16 mouse cellular contexts compared by ENCODE assay signal in the genomic region with DNA sequence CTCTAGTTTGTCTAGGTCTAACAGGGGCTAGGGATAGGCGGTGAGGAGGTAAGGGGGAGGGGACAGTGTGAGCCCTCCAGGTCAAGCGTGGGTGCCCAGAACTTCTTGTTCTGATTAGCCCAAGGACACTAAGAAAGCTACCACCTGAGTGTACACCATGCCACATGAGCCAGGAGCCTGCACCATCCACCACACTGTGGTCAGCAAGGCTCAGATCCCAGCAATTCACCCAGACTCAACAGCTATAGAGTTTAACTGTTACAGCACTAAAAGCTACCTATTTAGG. TPM values are rescaled to one million over a fixed set of nuclear protein-coding genes. Genes with fewer than 3 reads are reported as not detected.
DNase-seq lines count a peak whose midpoint lies in the region; ATAC-seq and TF ChIP-seq lines count a peak whose summit lies in the region.
"Had no signal": no experiment of that assay in that cellular context is flagged by ENCODE, and none has a peak within 500 bp of the region (broad histone marks: within the 10 kb centered on the region; RNA-seq: fewer than 3 reads in every experiment).

No protein-coding gene starts in this region.

- H3K36me3 ChIP-seq in erythroblast, embryonic 14.5 days (ENCODE audit: control insufficient read depth) = no peaks in the 10 kb centered on the region
- no peaks in the 10 kb centered on the region for H3K36me3 ChIP-seq in heart, postnatal 0 days (replicated peaks; ENCODE audit: control insufficient read depth, insufficient read depth, low read length)
- H3K36me3 ChIP-seq in liver, embryonic 14.5 days (replicated peaks; ENCODE audit: control insufficient read depth, insufficient read depth, low read depth) = no peaks in the 10 kb centered on the region
- no peaks in the 10 kb centered on the region for H3K36me3 ChIP-seq in kidney, adult 2 months (ENCODE audit: control insufficient read depth, insufficient read depth, low read length)
- H3K36me3 ChIP-seq: midbrain, embryonic 10.5 days had no signal

- H3K9ac ChIP-seq in heart, postnatal 0 days (replicated peaks; ENCODE audit: low read depth, low read length) = no peak overlapping the region
- no peak overlapping the region for H3K9ac ChIP-seq in liver, embryonic 14.5 days (replicated peaks)
- H3K9ac ChIP-seq: hindbrain, embryonic 14.5 days had no signal

- no peak for TF ChIP-seq CTCF in heart, postnatal 0 days (IDR thresholded peaks at IDR 0.05; ENCODE audit: low read depth)
- no peak for TF ChIP-seq CTCF in liver, embryonic 14.5 days (IDR thresholded peaks at IDR 0.05; ENCODE audit: low read depth)
- no peak for TF ChIP-seq CTCF in kidney, adult 2 months (conservative IDR thresholded peaks at IDR 0.05; ENCODE audit: insufficient read depth, insufficient read length, low read depth, low read length)

- H3K9me3 ChIP-seq in erythroblast, embryonic 14.5 days (ENCODE audit: control insufficient read depth, low read length) = no peaks in the 10 kb centered on the region
- H3K9me3 ChIP-seq in heart, postnatal 0 days (replicated peaks; ENCODE audit: control insufficient read depth, low read length) = no peaks in the 10 kb centered on the region
- no peaks in the 10 kb centered on the region for H3K9me3 ChIP-seq in liver, embryonic 14.5 days (ENCODE audit: control insufficient read depth, low read length)
- H3K9me3 ChIP-seq: midbrain, embryonic 10.5 days had no signal

- no peak for TF ChIP-seq EP300 in heart, postnatal 0 days (IDR thresholded peaks at IDR 0.05; ENCODE audit: low read depth)
- no peak for TF ChIP-seq EP300 in liver, embryonic 14.5 days (IDR thresholded peaks at IDR 0.05; ENCODE audit: low read depth)

- H3K4me2 ChIP-seq in heart, postnatal 0 days (ENCODE audit: low read depth, low read length) = peak overlapping the region; percentile 39
- H3K4me2 ChIP-seq in liver, embryonic 14.5 days (ENCODE audit: low read depth) = peak overlapping the region; percentile 50
- H3K4me2 ChIP-seq: hindbrain, embryonic 14.5 days had no signal

- ATAC-seq in erythroblast, adult 5-6 weeks (replicated peaks; ENCODE audit: low FRiP score, poor library complexity, severe bottlenecking) = no peak
- no peak for ATAC-seq in heart, postnatal 0 days (ENCODE audit: insufficient read depth, low read depth)
- no peak for ATAC-seq in liver, embryonic 14.5 days (ENCODE audit: insufficient read depth)
- ATAC-seq: forebrain, embryonic 16.5 days had no signal

- H3K27me3 ChIP-seq in erythroblast, embryonic 14.5 days (ENCODE audit: control insufficient read depth) = peaks cover 9% of the 10 kb centered on the region
- no peaks in the 10 kb centered on the region for H3K27me3 ChIP-seq in heart, postnatal 0 days (ENCODE audit: control insufficient read depth, insufficient read depth, low read length)
- H3K27me3 ChIP-seq in liver, embryonic 14.5 days (ENCODE audit: control insufficient read depth, insufficient read depth, low read length) = no peaks in the 10 kb centered on the region
- no peaks in the 10 kb centered on the region for H3K27me3 ChIP-seq in kidney, adult 2 months (replicated peaks; ENCODE audit: control insufficient read depth, insufficient read depth, low read length)
- H3K27me3 ChIP-seq: Patski had no signal

- peak overlapping the region; percentile 15 for H3K4me3 ChIP-seq in erythroblast, embryonic 14.5 days (replicated peaks)
- H3K4me3 ChIP-seq in heart, postnatal 0 days (ENCODE audit: low read depth, low read length) = peak overlapping the region; percentile 8; the same call in 1 of the 2 replicates
- H3K4me3 ChIP-seq in liver, embryonic 14.5 days (ENCODE audit: insufficient read depth in 1 of 2, low read depth in 2 of 2, low read length in 2 of 2) = no peak overlapping the region
- no peak overlapping the region for H3K4me3 ChIP-seq in kidney, adult 2 months (ENCODE audit: insufficient read depth, low read depth, low read length)
- H3K4me3 ChIP-seq: midbrain, embryonic 10.5 days had no signal

- no peak for DNase-seq in heart, postnatal 0 days (ENCODE audit: low spot score)
- DNase-seq in heart, adult 9 months (ENCODE audit: low spot score in 2 of 2) = no peak
- DNase-seq in 3T3-L1 (ENCODE audit: low read depth, low spot score) = peak; percentile 31
- DNase-seq in liver, embryonic 14.5 days (ENCODE audit: low read depth in 3 of 3, low spot score in 3 of 3) = no peak
- DNase-seq in cerebellum, adult 8-10 months = no peak
- DNase-seq in kidney, adult 2 months = no peak
- DNase-seq: cerebellum, adult 2 months; gastrocnemius, postnatal 10 days; kidney, adult 9 months; right cerebral cortex, postnatal 25 days had no signal

- 67% methylated on average over 2 of the region's 2 CpGs for WGBS in heart, postnatal 0 days
- WGBS in liver, embryonic 14.5 days (ENCODE audit: insufficient replicate concordance) = 25% methylated on average over 2 of the region's 2 CpGs
- 75% methylated on average over 2 of the region's 2 CpGs for WGBS in kidney, adult 2 months

- TF ChIP-seq POLR2A in kidney, adult 2 months (IDR thresholded peaks at IDR 0.05; ENCODE audit: low read depth, low read length) = no peak

- H3K4me1 ChIP-seq in erythroblast, embryonic 14.5 days (ENCODE audit: control insufficient read depth) = peaks cover 19% of the 10 kb centered on the region
- peaks cover 36% of the 10 kb centered on the region for H3K4me1 ChIP-seq in heart, postnatal 0 days (ENCODE audit: control insufficient read depth, insufficient read depth)
- H3K4me1 ChIP-seq in liver, embryonic 14.5 days (replicated peaks; ENCODE audit: control insufficient read depth in 2 of 2, insufficient read depth in 2 of 2, low read length in 1 of 2) = peaks cover 0 to 27% of the 10 kb centered on the region in 2 experiments; a peak in 3 of 4 replicates
- H3K4me1 ChIP-seq in kidney, adult 2 months (ENCODE audit: control insufficient read depth, insufficient read depth, low read length) = peaks cover 18% of the 10 kb centered on the region; the same call in 1 of the 2 replicates

- H3K27ac ChIP-seq in heart, postnatal 0 days (ENCODE audit: low read depth) = no peak overlapping the region
- H3K27ac ChIP-seq in liver, embryonic 14.5 days = no peak overlapping the region
- no peak overlapping the region for H3K27ac ChIP-seq in kidney, adult 2 months (ENCODE audit: insufficient read depth, low read depth, low read length)
- H3K27ac ChIP-seq: hindbrain, embryonic 14.5 days; midbrain, embryonic 10.5 days had no signal

RNA-seq across cellular contexts. Expression of a gene that starts 22.6 kb away (rescaled TPM):
- 0.02 TPM in 1 of 2 replicates, not detected in the other for polyA plus RNA-seq in erythroblast, embryonic 14.5 days (2012)
- 1.3 and 3.7 TPM in 2 replicates for total RNA-seq in erythroblast, adult 5-6 weeks (2015; ENCODE audit: low replicate concordance)
- 1.4 and 2.0 TPM in 2 replicates for total RNA-seq in erythroblast, adult 5-6 weeks (2017; ENCODE audit: low replicate concordance)
- total RNA-seq in heart, postnatal 0 days (2014; rRNA removed; ENCODE audit: low replicate concordance) = 12.3 and 12.4 TPM in 2 replicates
- polyA plus RNA-seq in heart, postnatal 0 days (2015; fragmentation: Nextera tagmentation; extraction: Ambion mirVana) = 5.8 and 6.0 TPM in 2 replicates
- polyA plus RNA-seq in liver, embryonic 14.5 days (2012; rRNA removed) = 2.1 and 2.2 TPM in 2 replicates
- polyA plus RNA-seq in liver, embryonic 14.5 days (2014; fragmentation: Nextera tagmentation; extraction: Ambion mirVana) = 1.3 and 1.5 TPM in 2 replicates
- polyA plus RNA-seq in kidney, adult 2 months (2012; rRNA removed) = 13.9 and 15.5 TPM in 2 replicates

Comparison
In these comparisons a context has a peak if more than half of its experiments do, and no peak if none do; other contexts are left out.
1. H3K4me3 ChIP-seq: peak in erythroblast, embryonic 14.5 days (single experiment) and heart, postnatal 0 days (single experiment); none in liver, embryonic 14.5 days (0 of 2) and kidney, adult 2 months (single experiment).